Mouse (Mus musculus): Measurements from ENCODE around the gene Cdcp1. TPM values are rescaled to one million over a fixed set of nuclear protein-coding genes. Genes with fewer than 3 reads are reported as not detected.
A peak's percentile ranks its signal among the peaks of the same experiment; 100 is the strongest.

Gene Cdcp1
- polyA plus RNA-seq, 2 experiments from 2014 or later, result 0.57 to 0.97 TPM

GRCm38 (mm10) chr9:123150241-123151020, 65.4 kb downstream of the Cdcp1 start, which contains the start of gene Clec3b:
Gene Clec3b (plus strand): TSS chr9:123150946.
- no peak for ATAC-seq

- ATAC-seq, result no peak
Measured at GRCm38 (mm10) chr9:123148430-123148829, 67.4 kb downstream of the Cdcp1 start.

- ATAC-seq, result no peak
Measured at GRCm38 (mm10) chr9:123139887-123140614, 75.8 kb downstream of the Cdcp1 start.

- no peak for ATAC-seq
Measured at GRCm38 (mm10) chr9:123138891-123139474, 76.9 kb downstream of the Cdcp1 start.

- no peak for ATAC-seq
Measured at GRCm38 (mm10) chr9:123136953-123137682, 78.7 kb downstream of the Cdcp1 start.

GRCm38 (mm10) chr9:123132994-123133393, 82.8 kb downstream of the Cdcp1 start:
- ATAC-seq, result no peak

- no peak for ATAC-seq
Measured at GRCm38 (mm10) chr9:123127663-123128062, 88.2 kb downstream of the Cdcp1 start.

- ATAC-seq, result no peak
Measured at GRCm38 (mm10) chr9:123124413-123124981, 91.3 kb downstream of the Cdcp1 start.

- peak; percentile 43 for ATAC-seq
Measured at GRCm38 (mm10) chr9:123123571-123124412, 92.0 kb downstream of the Cdcp1 start.

GRCm38 (mm10) chr9:123123017-123123416, 92.8 kb downstream of the Cdcp1 start:
- ATAC-seq, result no peak

Other genes with a start within 250 kb of the Cdcp1 start
- gene Tmem42, start 194.7 kb downstream of the Cdcp1 start, polyA plus RNA-seq (2017; shearing (Covaris generic)), result 10 to 100 TPM; 18.0 to 18.3 TPM
- 1 to 10 TPM in 1 of 2 experiments, not detected in 1; 1.4 TPM for gene Tgm4, start 181.3 kb downstream of the Cdcp1 start, polyA plus RNA-seq (2017; shearing (Covaris generic))
- gene Zdhhc3, start 102.8 kb downstream of the Cdcp1 start, polyA plus RNA-seq (2017; shearing (Covaris generic)), result 10 to 100 TPM; 13.6 to 19.3 TPM
- gene Exosc7, start 102.8 kb downstream of the Cdcp1 start, polyA plus RNA-seq (2017; shearing (Covaris generic)), result 10 to 100 TPM; 85.5 to 95.0 TPM
- not detected for gene Clec3b, start 65.1 kb downstream of the Cdcp1 start, polyA plus RNA-seq (2017; shearing (Covaris generic))
- 1 to 10 TPM in 1 of 2 experiments, under 1 TPM in 1; 0.46 to 1.2 TPM for gene Tmem158, start 44.7 kb upstream of the Cdcp1 start, polyA plus RNA-seq (2017; shearing (Covaris generic))
- 1,000 to 10,000 TPM in 1 of 2 experiments, 100 to 1,000 TPM in 1; 631 to 1,180 TPM for gene Lars2, start 150.9 kb upstream of the Cdcp1 start, polyA plus RNA-seq (2017; shearing (Covaris generic))